Mouse (Mus musculus) liver, embryonic 16.5 days (tissue): ENCODE measurements around the gene 1700022I11Rik. TPM values are rescaled to one million over a fixed set of nuclear protein-coding genes. Genes with fewer than 3 reads are reported as not detected.

Experiments used
- ATAC-seq: fragments of 200-750 bp; cut with Nextera tagmentation; 2 replicates; pipeline ENCODE4 v1.8.0; 2017; ENCODE audit warnings: low read depth, mild to moderate bottlenecking, moderate number of reproducible peaks, moderate library complexity
- H3K27ac ChIP-seq: fragments of 300-500 bp; sonication (generic); 2 replicates; pipeline ENCODE4 v1.5.1; 2014; ENCODE audit warnings: mild to moderate bottlenecking, low read length
- H3K27me3 ChIP-seq: fragments of 300-500 bp; sonication (generic); 2 replicates; pipeline ENCODE4 v1.6.1; 2014; ENCODE audit warnings: low read depth, low read length, mixed read lengths; ENCODE audit not compliant: control insufficient read depth, insufficient read depth
- H3K36me3 ChIP-seq: fragments of 300-500 bp; sonication (generic); 2 replicates; pipeline ENCODE4 v1.6.1; 2014; ENCODE audit warnings: mild to moderate bottlenecking; ENCODE audit not compliant: control insufficient read depth, insufficient read depth
- H3K4me1 ChIP-seq: fragments of 300-500 bp; sonication (generic); 2 replicates; pipeline ENCODE4 v1.6.1; 2014; ENCODE audit warnings: low read depth, low read length, mixed read lengths; ENCODE audit not compliant: control insufficient read depth
- H3K4me2 ChIP-seq: fragments of 300-500 bp; sonication (generic); 2 replicates; pipeline ENCODE4 v1.6.1; 2014; ENCODE audit warnings: low read depth, low read length, mixed read lengths
- H3K4me3 ChIP-seq: fragments of 300-500 bp; sonication (generic); 2 replicates; pipeline ENCODE4 v1.5.1; 2014; ENCODE audit warnings: low read depth, mild to moderate bottlenecking, low read length
- H3K9ac ChIP-seq: fragments of 300-500 bp; sonication (generic); 2 replicates; pipeline ENCODE4 v1.6.1; 2014; ENCODE audit warnings: low read depth, low read length
- H3K9me3 ChIP-seq: fragments of 300-500 bp; sonication (generic); replicated peaks from 2 replicates; pipeline ENCODE4 v1.6.1; 2016; ENCODE audit warnings: low read length; ENCODE audit not compliant: control insufficient read depth
- WGBS: fragments of 180-500 bp; shearing (Covaris S2); extraction: QIAGEN DNeasy Blood & Tissue Kit; methylation state at CpG from one replicate; pipeline ENCODE4 v1.1.7; 2014; ENCODE audit not compliant: insufficient replicate concordance; 5-methylcytosine and 5-hydroxymethylcytosine counted together
- polyA plus RNA-seq: library from polyadenylated mRNA; unstranded; fragments of >200 nt; fragmentation: Nextera tagmentation; extraction: Ambion mirVana; gene quantifications from 2 replicates; pipeline ENCODE4 v1.2.1, GENCODE M21; 2015

The 1700022I11Rik gene
- polyA plus RNA-seq, 1 experiment from 2014 or later = 0.17 TPM

GRCm38 (mm10) chr4:42956581-42956980 is 12.8 kb upstream of the 1700022I11Rik start:
- no peak for ATAC-seq
- Histone ChIP-seq H3K9ac (no peak overlapping the region), H3K9me3 (no peaks in the 10 kb centered on the region), H3K27me3 (no peaks in the 10 kb centered on the region), H3K36me3 (no peaks in the 10 kb centered on the region), H3K4me3 (no peak overlapping the region), H3K4me1 (no peaks in the 10 kb centered on the region), H3K4me2 (no peak overlapping the region), H3K27ac (no peak overlapping the region)
- 71% methylated on average over 17 of the region's 17 CpGs for WGBS

- no peak for ATAC-seq
- H3K36me3 ChIP-seq = no peaks in the 10 kb centered on the region
- H3K9ac ChIP-seq = no peak overlapping the region
- no peak overlapping the region for H3K4me2 ChIP-seq
- H3K4me3 ChIP-seq = no peak overlapping the region
- 66% methylated on average over 11 of the region's 11 CpGs for WGBS
- H3K4me1 ChIP-seq = no peaks in the 10 kb centered on the region
- H3K9me3 ChIP-seq = no peaks in the 10 kb centered on the region
- H3K27ac ChIP-seq = no peak overlapping the region
- H3K27me3 ChIP-seq = no peaks in the 10 kb centered on the region
These were observed 12.1 kb upstream of the 1700022I11Rik start for GRCm38 (mm10) chr4:42957306-42957705.

- 73% methylated on average over 8 of the region's 8 CpGs for WGBS
These were observed 11.4 kb upstream of the 1700022I11Rik start for GRCm38 (mm10) chr4:42957979-42958378.

GRCm38 (mm10) chr4:42958942-42959341 is 10.5 kb upstream of the 1700022I11Rik start:
- H3K4me2 ChIP-seq = no peak overlapping the region
- no peaks in the 10 kb centered on the region for H3K36me3 ChIP-seq
- H3K4me1 ChIP-seq = no peaks in the 10 kb centered on the region
- 55% methylated on average over 8 of the region's 8 CpGs for WGBS
- H3K27ac ChIP-seq = no peak overlapping the region
- no peak overlapping the region for H3K9ac ChIP-seq
- H3K4me3 ChIP-seq = no peak overlapping the region
- no peaks in the 10 kb centered on the region for H3K9me3 ChIP-seq
- no peaks in the 10 kb centered on the region for H3K27me3 ChIP-seq
- ATAC-seq = no peak

More at GRCm38 (mm10) chr4:42957979-42958378, 11.4 kb upstream of the 1700022I11Rik start:
- H3K36me3 ChIP-seq = no peaks in the 10 kb centered on the region
- no peak for ATAC-seq
- no peak overlapping the region for H3K27ac ChIP-seq
- no peak overlapping the region for H3K4me3 ChIP-seq
- H3K9ac ChIP-seq = no peak overlapping the region
- H3K9me3 ChIP-seq = no peaks in the 10 kb centered on the region
- H3K27me3 ChIP-seq = no peaks in the 10 kb centered on the region
- H3K4me2 ChIP-seq = no peak overlapping the region
- no peaks in the 10 kb centered on the region for H3K4me1 ChIP-seq

GRCm38 (mm10) chr4:42959382-42959781 is 10.0 kb upstream of the 1700022I11Rik start:
- no peaks in the 10 kb centered on the region for H3K27me3 ChIP-seq
- no peak overlapping the region for H3K4me3 ChIP-seq
- ATAC-seq = no peak
- WGBS = 47% methylated on average over 4 of the region's 4 CpGs
- H3K9me3 ChIP-seq = no peaks in the 10 kb centered on the region
- H3K27ac ChIP-seq = no peak overlapping the region
- H3K4me1 ChIP-seq = no peaks in the 10 kb centered on the region
- no peak overlapping the region for H3K9ac ChIP-seq
- H3K36me3 ChIP-seq = no peaks in the 10 kb centered on the region
- H3K4me2 ChIP-seq = no peak overlapping the region

- Histone ChIP-seq H3K4me2 (no peak overlapping the region), H3K36me3 (no peaks in the 10 kb centered on the region), H3K9me3 (no peaks in the 10 kb centered on the region), H3K27me3 (no peaks in the 10 kb centered on the region), H3K9ac (no peak overlapping the region), H3K4me3 (no peak overlapping the region), H3K27ac (no peak overlapping the region), H3K4me1 (no peaks in the 10 kb centered on the region; the same call in none of the 2 replicates)
- 25% methylated on average over 4 of the region's 4 CpGs for WGBS
- no peak for ATAC-seq
These were observed 7.8 kb upstream of the 1700022I11Rik start for GRCm38 (mm10) chr4:42961592-42961991.

- 85% methylated on average over 2 of the region's 2 CpGs for WGBS
- H3K9ac ChIP-seq = no peak overlapping the region
- no peak for ATAC-seq
- no peak overlapping the region for H3K4me3 ChIP-seq
- no peaks in the 10 kb centered on the region for H3K27me3 ChIP-seq
- H3K4me1 ChIP-seq = no peaks in the 10 kb centered on the region; the same call in none of the 2 replicates
- H3K9me3 ChIP-seq = no peaks in the 10 kb centered on the region
- no peak overlapping the region for H3K4me2 ChIP-seq
- no peak overlapping the region for H3K27ac ChIP-seq
- H3K36me3 ChIP-seq = no peaks in the 10 kb centered on the region
These were observed 5.9 kb upstream of the 1700022I11Rik start for GRCm38 (mm10) chr4:42963480-42963879.

- no peak overlapping the region for H3K9ac ChIP-seq
- no peaks in the 10 kb centered on the region for H3K27me3 ChIP-seq
- H3K4me3 ChIP-seq = no peak overlapping the region
- H3K36me3 ChIP-seq = no peaks in the 10 kb centered on the region
- ATAC-seq = peak; percentile 45; the same call in 1 of the 2 replicates
- H3K27ac ChIP-seq = no peak overlapping the region
- no peaks in the 10 kb centered on the region for H3K9me3 ChIP-seq
- WGBS = 12% methylated on average over 12 of the region's 12 CpGs
- no peaks in the 10 kb centered on the region; the same call in none of the 2 replicates for H3K4me1 ChIP-seq
- peak overlapping the region; percentile 37 for H3K4me2 ChIP-seq
These were observed 4.2 kb upstream of the 1700022I11Rik start for GRCm38 (mm10) chr4:42965039-42965719.

GRCm38 (mm10) chr4:42972952-42973351 is 3.5 kb downstream of the 1700022I11Rik start:
- ATAC-seq = no peak
- 76% methylated on average over 4 of the region's 4 CpGs for WGBS
- Histone ChIP-seq H3K36me3 (no peaks in the 10 kb centered on the region; the same call in none of the 2 replicates), H3K27me3 (no peaks in the 10 kb centered on the region), H3K4me1 (no peaks in the 10 kb centered on the region), H3K4me2 (no peak overlapping the region), H3K4me3 (no peak overlapping the region), H3K9ac (no peak overlapping the region), H3K9me3 (no peaks in the 10 kb centered on the region), H3K27ac (no peak overlapping the region)
